Mouse (Mus musculus) kidney, embryonic 14.5 days (tissue): ENCODE data around the gene Gjc3. TPM values are rescaled to one million over a fixed set of nuclear protein-coding genes. Genes with fewer than 3 reads are reported as not detected.

Source experiments
- ATAC-seq: fragments of 200-750 bp; cut with Nextera tagmentation; 2 replicates; pipeline ENCODE4 v1.8.0; 2017; ENCODE audit warnings: moderate number of reproducible peaks, mild to moderate bottlenecking, moderate TSS enrichment, moderate library complexity; ENCODE audit not compliant: low FRiP score, low TSS enrichment
- H3K27ac ChIP-seq: fragments of 300-500 bp; sonication (generic); 2 replicates; pipeline ENCODE4 v1.5.1; 2014; ENCODE audit warnings: low read depth, mild to moderate bottlenecking, low read length, moderate library complexity, mixed read lengths
- H3K27me3 ChIP-seq: fragments of 300-500 bp; sonication (generic); 2 replicates; pipeline ENCODE4 v1.6.1; 2014; ENCODE audit warnings: mild to moderate bottlenecking, low read length; ENCODE audit not compliant: control insufficient read depth, insufficient read depth
- H3K36me3 ChIP-seq: fragments of 300-500 bp; sonication (generic); 2 replicates; pipeline ENCODE4 v1.6.1; 2014; ENCODE audit warnings: low read length, mixed read lengths; ENCODE audit not compliant: control insufficient read depth, insufficient read depth
- H3K4me1 ChIP-seq: fragments of 300-500 bp; sonication (generic); 2 replicates; pipeline ENCODE4 v1.6.1; 2014; ENCODE audit warnings: low read length, mixed read lengths; ENCODE audit not compliant: control insufficient read depth, insufficient read depth
- H3K4me2 ChIP-seq: fragments of 300-500 bp; sonication (generic); replicated peaks from 2 replicates; pipeline ENCODE4 v1.6.1; 2014; ENCODE audit warnings: low read depth, mild to moderate bottlenecking, low read length
- H3K4me3 ChIP-seq: fragments of 300-500 bp; sonication (generic); 2 replicates; pipeline ENCODE4 v1.5.1; 2014; ENCODE audit warnings: mild to moderate bottlenecking, low read length
- H3K9ac ChIP-seq: fragments of 300-500 bp; sonication (generic); 2 replicates; pipeline ENCODE4 v1.6.1; 2014; ENCODE audit warnings: low read depth, mild to moderate bottlenecking, low read length, moderate library complexity
- H3K9me3 ChIP-seq: fragments of 300-500 bp; sonication (generic); 2 replicates; pipeline ENCODE4 v1.6.1; 2016; ENCODE audit warnings: low read length; ENCODE audit not compliant: control insufficient read depth
- WGBS: fragments of 180-500 bp; shearing (Covaris S2); extraction: QIAGEN DNeasy Blood & Tissue Kit; methylation state at CpG from one replicate; pipeline ENCODE4 v1.1.7; 2014; 5-methylcytosine and 5-hydroxymethylcytosine counted together
- polyA plus RNA-seq: library from polyadenylated mRNA; unstranded; fragments of >200 nt; fragmentation: Nextera tagmentation; extraction: Ambion mirVana; gene quantifications from 2 replicates; pipeline ENCODE4 v1.2.1, GENCODE M21; 2014

The Gjc3 gene
- not detected in 2 replicates for polyA plus RNA-seq

DNA sequence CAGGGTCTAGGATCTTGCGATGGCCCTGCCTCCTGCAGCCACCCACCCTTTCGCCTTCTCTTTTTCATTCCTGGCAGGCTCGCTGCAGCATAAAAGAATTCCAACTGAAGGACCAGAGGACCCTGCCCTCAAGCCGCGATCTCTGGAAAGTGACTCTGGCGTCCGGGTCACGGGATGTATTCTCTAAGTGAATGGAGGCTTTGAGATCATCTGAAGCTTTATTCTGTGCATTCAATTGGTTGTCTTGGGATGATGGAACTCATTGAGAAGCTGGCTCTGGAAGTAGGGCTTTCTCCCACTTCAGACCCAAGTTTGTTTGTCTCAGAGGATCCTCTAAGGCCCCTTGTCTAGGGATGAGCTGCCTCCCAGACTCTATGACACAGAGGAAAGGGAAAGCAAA lies at the start of gene Gjc3:
TSS of gene Gjc3 (minus strand) at position 154 of the 400 bp plus-strand sequence.
- Histone ChIP-seq H3K27me3 (no peaks in the 10 kb centered on the region), H3K4me2 (no peak within 1 kb of the TSS), H3K9ac (no peak within 1 kb of the TSS), H3K9me3 (no peaks in the 10 kb centered on the region), H3K4me3 (no peak within 1 kb of the TSS), H3K36me3 (no peaks in the 10 kb centered on the region), H3K4me1 (no peaks in the 10 kb centered on the region), H3K27ac (no peak within 1 kb of the TSS)
- WGBS, result 92% methylated on average over 8 of the region's 8 CpGs
- no peak for ATAC-seq

DNA sequence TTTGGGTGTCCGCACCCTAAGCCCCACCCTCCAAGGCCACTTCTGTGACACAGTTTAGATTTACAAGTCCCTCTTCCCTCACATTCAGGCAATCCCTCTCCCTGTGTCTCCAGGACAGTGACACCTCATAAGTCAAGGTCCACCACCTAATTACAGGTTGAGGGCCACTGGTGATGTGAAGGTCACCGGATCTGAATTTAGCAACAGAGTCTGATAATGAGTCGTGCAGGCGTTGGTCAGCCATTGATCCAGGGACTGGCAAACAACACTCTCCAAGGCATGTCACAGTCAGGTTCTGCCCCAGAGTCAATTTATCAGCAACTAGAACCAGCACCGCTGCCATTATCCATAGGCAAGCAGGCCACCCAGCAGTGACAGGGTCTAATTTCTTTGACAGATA lies 49.5 kb upstream of the Gjc3 start:
- no peaks in the 10 kb centered on the region for H3K9me3 ChIP-seq
- no peak overlapping the region for H3K9ac ChIP-seq
- H3K27ac ChIP-seq, result no peak overlapping the region
- no peaks in the 10 kb centered on the region for H3K27me3 ChIP-seq
- WGBS, result 86% methylated on average over 5 of the region's 5 CpGs
- no peak overlapping the region for H3K4me3 ChIP-seq
- no peaks in the 10 kb centered on the region for H3K4me1 ChIP-seq
- no peaks in the 10 kb centered on the region for H3K36me3 ChIP-seq
- H3K4me2 ChIP-seq, result no peak overlapping the region
- ATAC-seq, result no peak

DNA sequence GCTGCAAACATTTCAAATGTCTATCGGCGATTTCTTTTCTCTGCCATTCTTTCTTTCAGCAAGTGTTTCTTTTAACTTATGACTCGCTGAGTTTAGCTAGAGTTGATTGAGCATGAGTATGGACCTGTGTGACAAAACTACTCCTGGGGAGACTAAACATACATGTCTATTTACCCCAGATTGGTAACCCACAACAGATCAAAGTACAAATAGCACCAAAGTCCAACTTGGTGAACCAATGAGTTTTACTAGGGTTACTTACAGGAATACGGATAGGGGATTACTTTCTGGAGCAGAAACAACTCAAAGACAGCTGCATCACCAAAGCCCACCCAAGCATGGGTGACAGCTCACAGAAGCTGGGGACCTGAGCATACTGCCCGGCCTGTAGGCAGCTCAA lies 46.5 kb upstream of the Gjc3 start:
- H3K27me3 ChIP-seq, result no peaks in the 10 kb centered on the region
- H3K9ac ChIP-seq, result no peak overlapping the region
- no peak overlapping the region for H3K27ac ChIP-seq
- no peak overlapping the region for H3K4me2 ChIP-seq
- H3K4me3 ChIP-seq, result no peak overlapping the region
- no peaks in the 10 kb centered on the region for H3K36me3 ChIP-seq
- H3K9me3 ChIP-seq, result no peaks in the 10 kb centered on the region; the same call in 1 of the 2 replicates
- 93% methylated on average over 5 of the region's 5 CpGs for WGBS
- no peak for ATAC-seq
- no peaks in the 10 kb centered on the region for H3K4me1 ChIP-seq

DNA sequence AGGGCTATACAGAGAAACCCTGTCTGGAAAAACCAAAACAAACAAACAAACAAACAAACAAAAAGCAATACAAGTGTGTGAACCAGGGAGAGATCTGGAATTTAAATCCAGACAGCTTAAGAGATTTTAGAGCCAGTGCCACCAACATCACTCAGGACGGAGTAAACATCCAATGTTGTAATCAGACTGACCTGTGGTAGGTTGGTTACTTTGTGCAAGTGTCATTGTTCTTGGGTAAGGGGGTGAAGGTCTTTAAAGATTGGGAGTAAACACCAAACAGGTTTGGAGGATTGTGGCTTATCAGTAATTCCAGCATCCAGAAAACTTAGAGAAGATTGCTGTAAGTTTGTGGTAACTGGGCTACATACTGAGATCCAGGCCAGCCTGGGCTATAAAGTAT lies 23.5 kb upstream of the Gjc3 start:
- Histone ChIP-seq H3K4me2 (no peak overlapping the region), H3K36me3 (no peaks in the 10 kb centered on the region), H3K27ac (no peak overlapping the region), H3K9ac (no peak overlapping the region), H3K4me1 (no peaks in the 10 kb centered on the region), H3K9me3 (no peaks in the 10 kb centered on the region), H3K27me3 (no peaks in the 10 kb centered on the region), H3K4me3 (no peak overlapping the region)
- WGBS, result 90% methylated on average over 1 of the region's 1 CpGs
- ATAC-seq, result no peak

DNA sequence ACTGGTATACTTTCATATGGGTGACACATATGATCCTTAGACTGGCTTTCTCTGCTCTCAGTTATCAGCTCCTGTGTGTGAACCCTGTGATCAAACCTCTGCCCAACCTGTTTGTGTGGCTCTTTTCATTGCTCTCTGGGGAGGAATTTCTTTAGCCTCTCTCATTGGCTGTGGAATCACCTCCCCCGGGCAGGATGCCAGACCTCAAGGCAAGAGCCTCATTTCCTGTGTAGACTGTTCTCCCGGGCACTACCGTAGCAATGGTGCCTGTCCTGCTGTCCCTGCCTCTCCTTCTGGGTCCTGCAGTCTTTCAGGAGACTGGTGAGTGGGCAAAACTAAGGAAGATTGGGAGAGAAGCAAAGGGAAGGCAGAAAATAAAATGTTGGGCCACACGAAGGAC lies 18.4 kb upstream of the Gjc3 start, which contains the start of gene Azgp1:
TSS of gene Azgp1 (plus strand) at position 221 of the 400 bp plus-strand sequence.
- Histone ChIP-seq H3K4me3 (no peak within 1 kb of the TSS), H3K9ac (no peak within 1 kb of the TSS), H3K36me3 (no peaks in the 10 kb centered on the region), H3K9me3 (no peaks in the 10 kb centered on the region), H3K4me1 (no peaks in the 10 kb centered on the region), H3K4me2 (no peak within 1 kb of the TSS), H3K27ac (no peak within 1 kb of the TSS), H3K27me3 (no peaks in the 10 kb centered on the region)
- ATAC-seq, result no peak
- WGBS, result 77% methylated on average over 4 of the region's 4 CpGs

DNA sequence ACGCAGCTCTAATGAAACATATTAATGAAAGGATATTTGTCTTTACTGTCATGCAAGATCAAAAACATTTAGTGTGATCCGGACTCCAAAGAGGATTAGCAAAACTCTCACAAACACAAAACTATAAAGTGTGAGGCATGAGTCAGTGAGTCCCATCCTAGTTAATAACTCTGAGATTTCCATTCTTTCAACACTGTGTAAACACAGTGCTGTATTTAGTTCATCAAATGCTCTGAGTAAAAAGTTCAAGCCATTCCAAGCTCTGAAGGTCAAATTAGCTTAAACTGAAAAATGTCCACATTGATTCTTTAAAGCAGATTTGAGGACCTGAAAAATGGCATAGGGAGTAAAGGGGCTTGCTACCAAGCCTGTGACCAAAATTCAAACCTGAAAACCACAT lies 16.2 kb upstream of the Gjc3 start:
- WGBS, result 89% methylated on average over 2 of the region's 2 CpGs
- Histone ChIP-seq H3K4me1 (no peaks in the 10 kb centered on the region), H3K9me3 (no peaks in the 10 kb centered on the region), H3K27me3 (no peaks in the 10 kb centered on the region), H3K4me3 (no peak overlapping the region), H3K36me3 (no peaks in the 10 kb centered on the region), H3K27ac (no peak overlapping the region), H3K4me2 (no peak overlapping the region), H3K9ac (no peak overlapping the region)
- no peak for ATAC-seq

DNA sequence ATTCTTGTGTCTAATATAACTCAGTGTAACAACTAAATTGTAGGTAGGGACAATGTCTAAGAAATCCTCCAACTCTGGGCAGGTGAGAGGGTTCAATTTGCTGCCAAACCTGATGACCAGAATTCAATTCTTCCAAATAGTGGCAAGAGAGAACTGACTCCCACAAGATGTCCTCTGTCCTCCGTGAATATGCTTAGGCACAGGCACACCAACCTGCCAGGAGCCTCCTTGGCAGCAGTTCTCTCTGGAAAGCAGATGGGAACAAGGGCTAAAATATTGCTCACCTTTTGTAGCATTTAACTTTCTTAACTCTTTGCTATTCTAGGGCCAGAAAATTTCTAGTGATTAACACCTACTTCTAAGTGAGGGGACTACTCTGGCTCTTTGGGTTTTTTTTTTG lies 14.4 kb upstream of the Gjc3 start:
- Histone ChIP-seq H3K4me3 (no peak overlapping the region), H3K36me3 (no peaks in the 10 kb centered on the region), H3K4me1 (no peaks in the 10 kb centered on the region), H3K9me3 (no peaks in the 10 kb centered on the region), H3K4me2 (no peak overlapping the region), H3K27ac (no peak overlapping the region), H3K9ac (no peak overlapping the region), H3K27me3 (no peaks in the 10 kb centered on the region)
- ATAC-seq, result no peak
- 39% methylated on average over 1 of the region's 1 CpGs for WGBS

DNA sequence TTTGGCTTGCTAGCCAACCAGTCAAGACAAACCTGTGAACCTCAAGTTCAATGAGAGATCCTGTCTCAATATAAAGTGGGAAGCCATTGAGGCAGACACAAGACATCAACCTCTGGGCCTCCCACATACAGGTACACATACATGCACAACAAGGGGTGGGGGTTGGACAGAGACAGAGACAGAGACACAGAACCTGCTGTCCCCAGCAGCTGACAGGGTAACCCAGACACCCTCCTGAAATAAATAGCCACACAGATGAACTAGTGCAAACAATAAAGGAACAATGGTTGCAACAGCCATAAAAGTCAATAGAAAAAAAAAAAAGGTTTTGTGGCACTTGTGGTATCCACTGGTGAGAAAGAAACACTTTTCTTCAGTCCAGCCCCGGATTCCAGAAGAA lies 12.5 kb upstream of the Gjc3 start:
- H3K36me3 ChIP-seq, result no peaks in the 10 kb centered on the region
- no peaks in the 10 kb centered on the region for H3K27me3 ChIP-seq
- no peak overlapping the region for H3K9ac ChIP-seq
- no peak overlapping the region for H3K4me3 ChIP-seq
- no peak overlapping the region for H3K4me2 ChIP-seq
- no peak overlapping the region for H3K27ac ChIP-seq
- H3K4me1 ChIP-seq, result no peaks in the 10 kb centered on the region
- no peak for ATAC-seq
- 45% methylated on average over 1 of the region's 1 CpGs for WGBS
- H3K9me3 ChIP-seq, result no peaks in the 10 kb centered on the region

DNA sequence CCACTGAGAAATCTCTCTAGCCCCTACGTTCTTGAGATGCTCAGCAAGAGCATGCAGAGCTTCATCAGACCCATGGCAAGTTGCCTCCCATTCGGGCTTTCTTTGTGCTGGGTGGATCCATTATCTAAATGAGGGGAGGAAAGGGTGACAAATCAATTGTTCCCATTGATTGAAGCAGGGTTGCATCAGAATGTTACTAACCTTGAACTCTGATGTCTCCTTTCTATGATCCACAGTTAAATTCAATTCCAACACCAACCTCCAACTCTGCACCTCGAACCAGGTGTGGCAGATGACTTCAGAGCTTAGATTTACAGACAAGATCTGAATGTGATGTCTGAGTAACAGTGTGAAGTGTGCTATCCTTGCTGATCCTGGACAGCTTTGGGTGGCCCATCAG lies 11.8 kb upstream of the Gjc3 start:
- 63% methylated on average over 3 of the region's 3 CpGs for WGBS
- H3K4me2 ChIP-seq, result no peak overlapping the region
- no peaks in the 10 kb centered on the region for H3K36me3 ChIP-seq
- no peak overlapping the region for H3K9ac ChIP-seq
- H3K9me3 ChIP-seq, result no peaks in the 10 kb centered on the region
- H3K4me3 ChIP-seq, result no peak overlapping the region
- no peak overlapping the region for H3K27ac ChIP-seq
- H3K4me1 ChIP-seq, result no peaks in the 10 kb centered on the region
- H3K27me3 ChIP-seq, result no peaks in the 10 kb centered on the region
- no peak for ATAC-seq

DNA sequence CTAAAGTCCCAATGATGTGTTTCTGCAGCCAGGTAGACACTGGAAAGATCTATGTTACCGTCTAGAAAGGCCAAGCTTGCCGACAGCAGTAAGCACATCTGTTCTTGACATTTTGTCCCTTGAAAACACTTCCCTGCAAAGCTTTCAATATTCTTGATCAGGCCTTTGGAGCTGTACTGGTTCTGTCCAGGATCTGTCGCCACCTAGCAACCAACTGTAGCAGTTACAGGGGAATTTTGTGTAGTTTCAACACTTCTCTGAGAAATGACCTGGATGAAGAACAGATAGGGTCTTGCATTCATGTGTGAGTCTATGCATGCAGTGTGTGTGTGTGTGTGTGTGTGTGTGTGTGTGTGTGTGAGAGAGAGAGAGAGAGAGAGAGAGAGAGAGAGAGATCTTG lies 10.8 kb upstream of the Gjc3 start:
- H3K4me1 ChIP-seq, result no peaks in the 10 kb centered on the region
- no peak overlapping the region for H3K4me2 ChIP-seq
- no peak for ATAC-seq
- no peaks in the 10 kb centered on the region for H3K9me3 ChIP-seq
- no peak overlapping the region for H3K4me3 ChIP-seq
- H3K36me3 ChIP-seq, result no peaks in the 10 kb centered on the region
- no peak overlapping the region for H3K27ac ChIP-seq
- WGBS, result 57% methylated on average over 3 of the region's 3 CpGs
- H3K9ac ChIP-seq, result no peak overlapping the region
- no peaks in the 10 kb centered on the region for H3K27me3 ChIP-seq
